Mouse (Mus musculus): ENCODE measurements around the gene Ext2.

GRCm38 (mm10) chr2:93871411-93871925 is 49.1 kb upstream of the Ext2 start:
- TF ChIP-seq TCF3 (IDR thresholded peaks at IDR 0.05; ENCODE audit: insufficient read length, low read depth) (no peak), POLR2A (IDR thresholded peaks at IDR 0.05; ENCODE audit: insufficient read length, low read depth) (no peak), POLR2AphosphoS2 (IDR thresholded peaks at IDR 0.05; ENCODE audit: insufficient read length, low read depth) (no peak), SRF (IDR thresholded peaks at IDR 0.05; ENCODE audit: control insufficient read depth, insufficient read length, low read depth) (no peak), USF1 (IDR thresholded peaks at IDR 0.05; ENCODE audit: low read depth) (no peak), E2F4 (IDR thresholded peaks at IDR 0.05; ENCODE audit: insufficient read depth) (no peak), MAX (IDR thresholded peaks at IDR 0.05; ENCODE audit: low read depth) (no peak), MYOG (IDR thresholded peaks at IDR 0.05; ENCODE audit: control insufficient read depth in 1 of 3, insufficient read depth in 1 of 3, insufficient read length in 2 of 3, low read depth in 2 of 3) (no peak), MYOD1 (IDR thresholded peaks at IDR 0.05; ENCODE audit: control insufficient read depth in 1 of 3, insufficient read length in 2 of 3, low read depth in 2 of 3) (no peak), TCF12 (IDR thresholded peaks at IDR 0.05; ENCODE audit: insufficient read depth, poor library complexity, severe bottlenecking) (no peak), CEBPB (IDR thresholded peaks at IDR 0.05; ENCODE audit: insufficient read depth, poor library complexity, severe bottlenecking) (no peak), REST (IDR thresholded peaks at IDR 0.05; ENCODE audit: insufficient read depth, insufficient read length) (no peak)

Data from myocyte (in vitro differentiated cells).